Mouse (Mus musculus) olfactory bulb, adult 2 months (tissue): ENCODE measurements around the gene Lyg1.

Experiments used
- CTCF ChIP-seq: fragments of 200-500 bp; IDR thresholded peaks from 2 replicates; pipeline ENCODE4 v1.5.1; 2012; ENCODE audit warnings: low read depth, mild to moderate bottlenecking, low read length, moderate library complexity; ENCODE audit not compliant: insufficient read depth
- POLR2A ChIP-seq: fragments of 200-500 bp; IDR thresholded peaks from 2 replicates; pipeline ENCODE4 v1.6.1; 2012; ENCODE audit warnings: mild to moderate bottlenecking, low read depth, low read length, moderate library complexity; ENCODE audit not compliant: insufficient read depth

GRCm38 (mm10) chr1:37996877-37997484 is 39.4 kb upstream of the Lyg1 start:
- TF ChIP-seq CTCF (no peak), POLR2A (peak; percentile 40)
